In the genomic region with DNA sequence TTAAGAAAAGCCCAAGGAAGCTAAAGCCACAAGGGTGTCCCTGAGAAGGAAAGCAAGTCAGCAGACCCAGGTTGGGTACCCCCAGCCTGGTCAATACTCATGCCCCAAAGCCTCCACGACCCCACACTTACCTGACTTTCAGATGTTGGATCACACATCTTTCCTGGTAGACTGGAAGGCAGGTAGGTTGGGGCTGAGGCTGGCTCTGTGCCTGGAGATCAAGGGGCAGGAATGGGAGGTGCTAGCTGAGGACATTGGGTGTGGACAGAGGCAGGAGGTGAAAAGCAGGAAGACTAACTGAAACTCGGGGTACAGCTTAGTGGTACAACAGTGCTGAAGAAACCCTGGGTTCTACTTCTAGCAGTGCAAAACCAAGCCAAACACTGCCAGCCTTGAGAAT, we compare ENCODE assay signal across 24 mouse cellular contexts. TPM values are rescaled to one million over a fixed set of nuclear protein-coding genes. Genes with fewer than 3 reads are reported as not detected.
DNase-seq lines count a peak whose midpoint lies in the region; ATAC-seq and TF ChIP-seq lines count a peak whose summit lies in the region.
"Had no signal": no experiment of that assay in that cellular context is flagged by ENCODE, and none has a peak within 500 bp of the region (broad histone marks: within the 10 kb centered on the region; RNA-seq: fewer than 3 reads in every experiment).

Glod5 (minus strand) TSS at position 207 of the 400 bp plus-strand sequence.

- peak; percentile 31; the same call in 1 of the 2 replicates for ATAC-seq in intestine, embryonic 16.5 days
- no peak for ATAC-seq in intestine, embryonic 15.5 days
- ATAC-seq in lung, postnatal 0 days, result no peak
- ATAC-seq: forebrain, embryonic 13.5 days had no signal

- H3K4me2 ChIP-seq in intestine, embryonic 16.5 days (ENCODE audit: low read depth, low read length), result no peak within 1 kb of the TSS
- no peak within 1 kb of the TSS for H3K4me2 ChIP-seq in intestine, embryonic 15.5 days (replicated peaks)
- no peak within 1 kb of the TSS for H3K4me2 ChIP-seq in lung, postnatal 0 days (replicated peaks; ENCODE audit: low read depth, low read length)
- H3K4me2 ChIP-seq: forebrain, embryonic 13.5 days; heart, embryonic 15.5 days; hindbrain, embryonic 13.5 days; limb, embryonic 13.5 days; liver, embryonic 15.5 days; midbrain, embryonic 12.5 days had no signal

- intact Hi-C loops in left cerebral cortex, postnatal 4 days (cut with DNase I), result no loop called here

- WGBS in intestine, embryonic 16.5 days, result 47% methylated on average over 2 of the region's 2 CpGs
- WGBS in intestine, embryonic 15.5 days, result 72% methylated on average over 2 of the region's 2 CpGs
- WGBS in lung, postnatal 0 days, result 45% methylated on average over 2 of the region's 2 CpGs

- H3K36me3 ChIP-seq in intestine, embryonic 16.5 days (ENCODE audit: control insufficient read depth, insufficient read depth, low read length), result no peaks in the 10 kb centered on the region
- no peaks in the 10 kb centered on the region for H3K36me3 ChIP-seq in intestine, embryonic 15.5 days
- H3K36me3 ChIP-seq in lung, postnatal 0 days (ENCODE audit: insufficient read depth, low read length), result no peaks in the 10 kb centered on the region
- H3K36me3 ChIP-seq: heart, embryonic 15.5 days; hindbrain, embryonic 13.5 days; limb, embryonic 13.5 days; liver, embryonic 15.5 days; midbrain, embryonic 12.5 days had no signal

- no peaks in the 10 kb centered on the region for H3K4me1 ChIP-seq in intestine, embryonic 16.5 days (ENCODE audit: control insufficient read depth, insufficient read depth, low read length)
- no peaks in the 10 kb centered on the region for H3K4me1 ChIP-seq in intestine, embryonic 15.5 days (replicated peaks)
- no peaks in the 10 kb centered on the region for H3K4me1 ChIP-seq in lung, postnatal 0 days (ENCODE audit: insufficient read depth, low read depth, low read length)
- H3K4me1 ChIP-seq: forebrain, embryonic 13.5 days; heart, embryonic 15.5 days; hindbrain, embryonic 13.5 days; limb, embryonic 13.5 days; liver, embryonic 15.5 days; midbrain, embryonic 12.5 days had no signal

- no peaks in the 10 kb centered on the region for H3K9me3 ChIP-seq in intestine, embryonic 16.5 days (ENCODE audit: control insufficient read depth, low read length)
- H3K9me3 ChIP-seq in intestine, embryonic 15.5 days, result no peaks in the 10 kb centered on the region
- no peaks in the 10 kb centered on the region for H3K9me3 ChIP-seq in lung, postnatal 0 days (ENCODE audit: low read length)
- H3K9me3 ChIP-seq: forebrain, embryonic 13.5 days; heart, embryonic 15.5 days; hindbrain, embryonic 13.5 days; limb, embryonic 13.5 days; liver, embryonic 15.5 days; midbrain, embryonic 12.5 days had no signal

- H3K27me3 ChIP-seq in intestine, embryonic 16.5 days (replicated peaks; ENCODE audit: control insufficient read depth, insufficient read depth, low read length), result no peaks in the 10 kb centered on the region
- H3K27me3 ChIP-seq in intestine, embryonic 15.5 days (replicated peaks), result no peaks in the 10 kb centered on the region
- H3K27me3 ChIP-seq in lung, postnatal 0 days (replicated peaks; ENCODE audit: insufficient read depth, low read length), result no peaks in the 10 kb centered on the region
- H3K27me3 ChIP-seq: forebrain, embryonic 13.5 days; heart, embryonic 15.5 days; hindbrain, embryonic 13.5 days; limb, embryonic 13.5 days; liver, embryonic 15.5 days; midbrain, embryonic 12.5 days had no signal

- no peak within 1 kb of the TSS for H3K4me3 ChIP-seq in intestine, embryonic 16.5 days (ENCODE audit: low read length)
- H3K4me3 ChIP-seq in intestine, embryonic 15.5 days (replicated peaks), result no peak within 1 kb of the TSS
- no peak within 1 kb of the TSS for H3K4me3 ChIP-seq in lung, postnatal 0 days (ENCODE audit: low read depth, low read length)
- H3K4me3 ChIP-seq: forebrain, embryonic 13.5 days; heart, embryonic 15.5 days; hindbrain, embryonic 13.5 days; limb, embryonic 13.5 days; liver, embryonic 15.5 days; midbrain, embryonic 12.5 days had no signal

- no peak for TF ChIP-seq EP300 in lung, postnatal 0 days (IDR thresholded peaks at IDR 0.05)

- no peak for TF ChIP-seq CTCF in lung, postnatal 0 days (IDR thresholded peaks at IDR 0.05)

- H3K27ac ChIP-seq in intestine, embryonic 16.5 days (ENCODE audit: low read length), result no peak within 1 kb of the TSS
- H3K27ac ChIP-seq in intestine, embryonic 15.5 days, result no peak within 1 kb of the TSS
- H3K27ac ChIP-seq in lung, postnatal 0 days (ENCODE audit: low read length), result no peak within 1 kb of the TSS
- H3K27ac ChIP-seq: forebrain, embryonic 13.5 days; heart, embryonic 15.5 days; hindbrain, embryonic 13.5 days; limb, embryonic 13.5 days; liver, embryonic 15.5 days; midbrain, embryonic 12.5 days had no signal

- peak; percentile 5 for DNase-seq in lung, postnatal 0 days (ENCODE audit: low spot score)
- no peak for DNase-seq in lung, postnatal 36 days
- DNase-seq in kidney, postnatal 25 days, result peak; percentile 75 to 81
- DNase-seq in left cerebral cortex, postnatal 4 days, result no peak
- no peak for DNase-seq in left cerebral cortex, adult 11 months (ENCODE audit: low spot score)
- no peak for DNase-seq in gastrocnemius, postnatal 4 days (ENCODE audit: low spot score in 2 of 2)
- DNase-seq: adrenal gland, postnatal 36 days; cerebellum, adult 9-10 months; heart, postnatal 36 days; thymus, adult 2 months; thymus, postnatal 4 days had no signal

- H3K9ac ChIP-seq in intestine, embryonic 16.5 days (ENCODE audit: low read depth, low read length), result no peak within 1 kb of the TSS
- H3K9ac ChIP-seq in intestine, embryonic 15.5 days, result no peak within 1 kb of the TSS
- no peak within 1 kb of the TSS for H3K9ac ChIP-seq in lung, postnatal 0 days (replicated peaks; ENCODE audit: low read depth)
- H3K9ac ChIP-seq: forebrain, embryonic 13.5 days; heart, embryonic 15.5 days; hindbrain, embryonic 13.5 days; limb, embryonic 13.5 days; liver, embryonic 15.5 days; midbrain, embryonic 12.5 days had no signal

RNA-seq across cellular contexts. Expression of gene Glod5, which starts in this region (rescaled TPM):
- 8.8 and 12.7 TPM in 2 replicates for polyA plus RNA-seq in intestine, embryonic 16.5 days (2015; fragmentation: Nextera tagmentation; extraction: Ambion mirVana)
- 3.6 and 3.8 TPM in 2 replicates for polyA plus RNA-seq in intestine, embryonic 15.5 days (2015; fragmentation: Nextera tagmentation; extraction: Ambion mirVana)
- polyA plus RNA-seq in lung, postnatal 0 days (2015; fragmentation: Nextera tagmentation; extraction: Ambion mirVana), result 0.68 TPM in 1 of 2 replicates, not detected in the other
- not detected for total RNA-seq in left cerebral cortex, postnatal 4 days (2021)
- total RNA-seq in gastrocnemius, postnatal 4 days (2021), result not detected
- total RNA-seq: adrenal gland, postnatal 36 days; gastrocnemius, adult 18-20 months; heart, postnatal 36 days; megakaryocyte, adult 5-6 weeks; neutrophil, adult 5-6 weeks had no signal
- polyA plus RNA-seq: embryonic facial prominence, embryonic 14.5 days; forebrain, embryonic 13.5 days; limb, embryonic 13.5 days; lung, embryonic 16.5 days; midbrain, embryonic 12.5 days; thymus, adult 2 months had no signal

Comparison
In these comparisons a context has a peak if more than half of its experiments do, and no peak if none do; other contexts are left out.
1. Peak in DNase-seq in lung, postnatal 0 days; RNA of the gene not detected or under 1 TPM.
2. DNase-seq: peak in kidney, postnatal 25 days (2 of 2); none in lung, postnatal 36 days (single experiment), left cerebral cortex, postnatal 4 days (single experiment), left cerebral cortex, adult 11 months (single experiment) and gastrocnemius, postnatal 4 days (0 of 2).